Mouse (Mus musculus) frontal cortex, adult (tissue): ENCODE data around the gene Cramp1l.
A peak's percentile ranks its signal among the peaks of the same experiment; 100 is the strongest.

Source experiments
- ATAC-seq: cut with Nextera tagmentation; 2 replicates; pipeline ENCODE4 v1.9.2; 2017; ENCODE audit warnings: mild to moderate bottlenecking, moderate library complexity, mixed read lengths; ENCODE audit not compliant: low TSS enrichment

Gene Cramp1l

GRCm38 (mm10) chr17:25015655-25016291, at the start of gene Cramp1l, which contains the start of gene Ift140:
Gene Cramp1l (minus strand): TSS chr17:25015788.
Gene Ift140 (plus strand): TSS chr17:25016085.
- ATAC-seq: peak; percentile 95

GRCm38 (mm10) chr17:25065189-25065588, 49.6 kb upstream of the Cramp1l start:
- ATAC-seq: no peak

- ATAC-seq: no peak
Measured at GRCm38 (mm10) chr17:25064351-25064750, 48.8 kb upstream of the Cramp1l start.

DNA sequence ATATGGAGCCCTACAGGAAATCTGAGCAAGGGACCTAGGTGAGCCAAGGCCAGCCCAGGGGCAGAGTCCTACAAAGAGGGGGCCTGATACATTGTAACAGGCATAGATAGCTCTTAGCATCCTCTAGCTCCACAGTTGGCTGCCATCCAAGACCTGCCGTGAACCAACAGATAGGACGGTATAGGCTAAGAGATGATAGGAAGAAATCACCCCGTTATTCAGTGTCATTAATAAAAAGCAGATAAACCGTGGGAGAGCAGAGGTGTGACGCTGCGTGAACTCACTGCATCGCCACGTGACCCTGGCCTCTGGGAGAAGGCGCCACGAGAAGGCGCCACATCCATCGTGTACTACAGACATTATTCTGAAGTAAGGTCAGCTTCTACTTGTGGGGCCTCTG, 48.3 kb upstream of the Cramp1l start:
- ATAC-seq: no peak

GRCm38 (mm10) chr17:25063261-25063660, 47.7 kb upstream of the Cramp1l start:
- no peak for ATAC-seq

GRCm38 (mm10) chr17:25057041-25057440, 41.5 kb upstream of the Cramp1l start:
- ATAC-seq: no peak

DNA sequence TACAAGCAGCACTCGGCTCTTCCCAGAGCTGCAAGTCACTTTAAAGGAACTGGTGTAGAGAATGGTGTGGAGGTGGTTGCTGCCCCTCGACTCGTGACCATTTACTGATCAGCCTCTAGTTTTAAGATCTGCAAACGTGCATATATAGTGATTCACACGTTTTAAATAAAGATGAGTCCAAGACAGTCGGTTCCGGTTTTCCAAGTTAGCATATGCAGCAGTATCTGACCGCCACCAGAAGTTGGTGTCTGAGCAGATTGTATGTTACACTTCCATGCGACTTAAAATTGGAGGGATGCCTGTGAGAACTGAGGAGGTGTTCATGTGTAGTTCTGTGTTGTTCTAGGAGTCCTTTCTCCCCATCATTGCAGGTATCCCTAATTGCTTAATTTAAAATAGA, 37.7 kb upstream of the Cramp1l start:
- peak; percentile 52; the same call in 1 of the 2 replicates for ATAC-seq

DNA sequence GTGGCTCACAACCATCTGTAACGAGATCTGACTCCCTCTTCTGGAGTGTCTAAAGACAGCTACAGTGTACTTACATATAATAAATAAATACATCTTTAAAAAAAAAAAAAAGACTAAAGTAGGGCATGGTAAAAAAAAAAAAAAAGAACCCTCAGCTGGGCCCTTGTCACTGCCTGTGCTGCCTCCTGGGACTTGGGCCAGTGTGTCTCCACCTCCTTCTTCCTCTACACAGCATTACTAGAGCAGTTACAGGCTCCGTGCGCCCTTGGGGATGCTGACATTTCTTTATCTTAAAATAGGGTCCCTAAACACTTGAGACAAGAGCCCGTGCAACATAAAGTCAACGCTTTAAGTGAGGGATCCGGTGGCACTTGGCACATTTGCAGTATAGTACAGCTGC, 31.6 kb upstream of the Cramp1l start:
- ATAC-seq: peak; percentile 50; the same call in 1 of the 2 replicates

- no peak for ATAC-seq
Measured at GRCm38 (mm10) chr17:25045281-25045680, 29.7 kb upstream of the Cramp1l start.

GRCm38 (mm10) chr17:25044879-25045278, 29.3 kb upstream of the Cramp1l start:
- no peak for ATAC-seq

DNA sequence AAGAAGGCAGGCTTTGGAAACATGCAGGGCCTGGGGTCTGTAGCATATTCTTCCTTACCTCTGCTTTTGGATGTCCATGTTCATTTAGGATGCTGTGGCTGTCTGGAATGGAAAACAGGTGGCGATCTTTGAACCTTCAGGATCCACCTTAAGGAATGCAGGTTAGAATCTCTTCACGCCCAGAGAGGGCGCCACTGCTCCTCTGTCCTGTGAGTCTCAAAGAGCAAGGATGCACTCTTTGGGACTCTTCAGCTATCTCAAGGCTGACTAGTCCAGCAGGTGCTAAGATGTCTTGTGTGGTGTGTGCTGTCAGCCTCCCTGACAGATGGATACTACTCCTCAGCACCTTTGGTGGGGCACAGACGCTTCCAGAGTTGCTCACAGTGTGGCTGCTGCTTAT, 20.6 kb upstream of the Cramp1l start:
- ATAC-seq: no peak

GRCm38 (mm10) chr17:25016292-25017132, 924 bp upstream of the Cramp1l start:
- peak; percentile 81 for ATAC-seq

DNA sequence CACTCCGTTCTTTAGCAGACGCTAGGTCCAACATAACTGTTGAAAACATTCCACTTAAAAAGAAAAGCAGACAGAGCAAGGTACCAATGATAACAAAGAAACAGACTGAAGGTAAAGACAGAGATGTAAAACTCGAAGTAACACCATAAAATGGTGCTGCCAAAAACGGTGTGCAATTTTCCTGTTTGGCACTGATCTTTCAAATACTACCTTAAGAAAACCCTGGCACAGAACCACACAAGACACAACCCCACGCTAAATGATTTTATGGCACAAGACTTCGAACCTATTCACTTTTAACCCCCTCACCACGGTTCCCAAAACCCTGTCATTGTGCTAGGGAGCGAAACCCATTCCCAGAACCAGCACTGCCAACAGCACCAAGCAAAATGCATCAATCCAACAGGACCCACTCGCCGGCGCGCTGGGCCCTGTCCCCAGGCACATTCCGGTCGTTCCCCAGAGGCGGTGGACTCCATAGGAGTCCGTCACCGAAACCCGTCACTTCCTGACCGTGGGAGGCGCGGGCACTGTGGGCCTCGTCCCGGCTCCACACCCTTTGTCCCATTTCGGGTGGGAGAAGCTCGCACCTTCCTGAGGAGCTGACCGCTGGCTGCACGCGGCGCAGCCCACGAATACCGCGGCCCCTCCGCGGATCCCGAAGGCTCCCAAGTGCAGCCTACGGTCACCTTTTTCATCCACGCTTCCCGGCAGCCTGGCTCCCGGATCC, 582 bp downstream of the Cramp1l start:
- peak; percentile 42; the same call in 1 of the 2 replicates for ATAC-seq

GRCm38 (mm10) chr17:25013606-25014501, 1.7 kb downstream of the Cramp1l start:
- ATAC-seq: no peak

GRCm38 (mm10) chr17:25007480-25007879, 8.1 kb downstream of the Cramp1l start:
- ATAC-seq: no peak

- ATAC-seq: no peak
Measured at GRCm38 (mm10) chr17:25005102-25005501, 10.5 kb downstream of the Cramp1l start.

DNA sequence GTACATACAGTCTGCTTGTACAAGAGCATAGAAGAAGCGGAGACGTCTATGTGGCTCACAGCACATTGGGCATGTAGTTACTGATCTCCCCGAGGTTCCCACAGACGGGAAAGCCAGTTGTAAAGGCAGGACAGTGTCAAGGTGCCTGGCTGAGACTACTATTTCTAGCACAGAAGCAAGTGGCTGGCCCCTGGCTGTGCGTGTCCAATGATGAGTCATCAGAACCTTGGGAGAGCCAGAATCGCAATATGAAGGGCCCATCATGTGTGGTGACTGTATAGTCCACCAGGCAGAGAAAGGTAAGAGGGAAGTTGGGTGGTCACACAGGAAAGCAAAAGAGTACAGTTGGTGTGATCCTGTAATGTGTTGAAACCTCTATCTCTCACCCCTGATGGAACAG, 20.9 kb downstream of the Cramp1l start:
- ATAC-seq: no peak

GRCm38 (mm10) chr17:24987221-24987620, 28.4 kb downstream of the Cramp1l start:
- peak; percentile 82 for ATAC-seq

- ATAC-seq: no peak
Measured at GRCm38 (mm10) chr17:24960852-24961715, 54.5 kb downstream of the Cramp1l start.

DNA sequence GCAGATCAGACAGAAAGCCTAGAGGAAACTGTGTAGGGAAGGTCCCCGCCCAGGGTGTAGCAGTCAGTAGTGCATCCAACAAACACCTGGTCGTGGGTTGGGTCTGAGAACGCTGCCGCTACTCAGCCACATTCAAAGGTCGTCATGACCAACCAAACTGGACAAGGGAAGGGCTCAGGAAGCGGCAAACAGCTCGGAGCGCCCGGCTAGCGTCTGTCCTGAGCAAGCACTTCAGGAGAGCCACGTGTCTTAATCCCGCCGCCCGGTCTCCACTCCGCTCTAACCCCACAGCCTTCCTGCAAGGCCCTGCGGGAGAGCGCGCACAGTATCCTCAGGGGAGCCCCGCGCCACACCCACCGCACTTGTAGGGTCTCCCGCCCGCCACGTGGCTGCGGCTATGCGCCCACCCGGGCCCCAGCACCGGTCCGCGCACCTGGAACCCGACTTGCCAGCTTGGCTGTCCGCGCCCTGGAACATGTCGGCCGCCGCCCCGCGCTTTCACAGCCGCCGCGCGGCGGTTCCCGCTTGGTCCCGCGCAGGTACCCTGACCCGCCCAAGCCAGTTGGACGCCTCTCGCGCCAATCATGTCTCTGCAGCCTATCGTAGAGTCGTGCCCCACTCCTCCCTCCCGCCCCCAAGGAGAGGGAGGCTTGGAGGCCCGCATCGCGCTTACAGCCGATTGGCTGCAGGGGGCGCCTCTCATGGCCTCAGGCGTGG, 55.3 kb downstream of the Cramp1l start, which contains the start of gene Jpt2:
Jpt2 (minus strand) TSS at position 555 of the 717 bp plus-strand sequence.
- peak; percentile 99 for ATAC-seq
